Mouse (Mus musculus): ENCODE results near the gene Nck1. TPM values are rescaled to one million over a fixed set of nuclear protein-coding genes. Genes with fewer than 3 reads are reported as not detected.

Gene Nck1
- polyA plus RNA-seq, 1 experiment, result 17.1 TPM

DNA sequence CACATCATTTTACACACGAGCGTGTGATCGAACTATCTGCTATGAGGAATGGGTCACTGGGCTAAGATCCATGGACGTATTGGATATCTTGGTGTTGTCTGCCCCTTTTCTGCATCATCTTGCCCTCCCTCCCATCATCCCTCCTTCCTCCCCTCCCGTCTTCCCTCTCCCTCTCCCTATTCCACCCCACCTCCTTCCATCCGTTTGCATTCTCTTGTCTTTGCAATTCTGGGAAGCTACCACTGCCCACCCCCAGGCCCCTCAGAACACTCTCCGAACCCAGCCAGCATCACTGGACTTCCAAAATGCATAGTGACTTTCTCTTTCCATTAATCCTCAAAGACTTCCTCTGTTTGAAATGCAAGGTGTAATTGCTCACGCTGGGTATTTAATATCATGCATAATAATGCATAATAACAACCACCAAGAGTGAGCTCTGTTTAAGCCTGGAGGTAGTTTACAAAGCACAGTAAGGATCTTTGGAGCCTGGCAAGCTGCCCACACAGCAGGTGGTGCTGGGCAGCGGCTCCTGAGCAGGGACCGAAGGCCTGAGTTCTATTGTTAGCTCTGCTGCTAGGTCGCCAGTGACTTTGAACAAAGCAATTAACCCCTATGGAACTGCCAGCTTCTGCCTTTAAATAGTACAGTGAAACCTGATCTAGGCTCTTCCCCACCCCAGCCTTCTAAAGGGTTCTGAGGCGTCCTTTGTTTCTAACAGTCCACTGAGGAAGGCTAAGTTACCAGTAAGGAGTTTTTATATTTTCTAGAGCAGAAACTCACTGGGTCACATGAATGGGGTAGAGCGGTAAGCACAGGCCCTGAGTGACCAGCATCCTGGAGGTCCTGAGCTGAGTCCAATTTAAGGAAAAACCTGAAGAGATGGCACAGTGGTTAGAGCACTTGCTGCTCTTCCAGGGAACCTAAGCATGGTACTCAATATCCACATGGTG, 35.9 kb upstream of the Nck1 start:
- H3K27me3 ChIP-seq (ENCODE audit: control insufficient read depth, insufficient read depth, insufficient read length), result no peaks in the 10 kb centered on the region

DNA sequence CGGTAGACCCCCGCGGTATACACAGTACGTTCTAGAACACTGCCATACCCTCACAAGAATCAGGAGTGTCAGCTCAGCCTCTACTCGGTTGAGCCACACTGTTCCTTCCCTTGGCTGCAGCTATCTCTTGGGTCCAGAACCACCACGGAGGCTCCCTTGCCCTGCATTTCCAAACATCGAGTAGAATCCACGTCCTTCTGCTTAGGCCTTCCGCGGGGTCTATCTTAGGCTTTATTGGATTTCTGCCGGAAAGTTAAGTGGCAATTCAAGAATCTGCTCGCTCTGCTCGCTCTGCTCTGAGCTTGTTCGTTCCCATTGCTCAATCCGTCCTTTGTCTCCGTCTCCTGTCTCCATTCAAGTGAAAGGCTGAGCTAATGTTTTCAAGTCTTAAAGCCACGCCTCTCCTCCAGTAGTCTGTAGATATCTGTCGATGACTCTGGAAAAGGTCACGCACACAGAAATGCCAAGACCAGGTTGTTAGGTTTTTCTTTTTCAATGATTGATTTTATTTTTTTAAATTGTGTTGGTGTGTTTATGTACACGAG, 34.3 kb upstream of the Nck1 start:
- TF ChIP-seq CEBPB (IDR thresholded peaks at IDR 0.05; ENCODE audit: insufficient read depth, poor library complexity, severe bottlenecking) (no peak), POLR2AphosphoS2 (IDR thresholded peaks at IDR 0.05; ENCODE audit: insufficient read length, low read depth) (no peak), SRF (IDR thresholded peaks at IDR 0.05; ENCODE audit: control insufficient read depth, insufficient read length, low read depth) (no peak), MAX (IDR thresholded peaks at IDR 0.05; ENCODE audit: low read depth) (no peak), MYOD1 (IDR thresholded peaks at IDR 0.05; ENCODE audit: control insufficient read depth in 1 of 3, insufficient read length in 2 of 3, low read depth in 2 of 3) (no peak), POLR2A (IDR thresholded peaks at IDR 0.05; ENCODE audit: insufficient read length, low read depth) (no peak), USF1 (IDR thresholded peaks at IDR 0.05; ENCODE audit: low read depth) (no peak), MYOG (IDR thresholded peaks at IDR 0.05; ENCODE audit: control insufficient read depth in 1 of 3, insufficient read depth in 1 of 3, insufficient read length in 2 of 3, low read depth in 2 of 3) (no peak), TCF12 (IDR thresholded peaks at IDR 0.05; ENCODE audit: insufficient read depth, poor library complexity, severe bottlenecking) (no peak), REST (IDR thresholded peaks at IDR 0.05; ENCODE audit: insufficient read depth, insufficient read length) (no peak), E2F4 (IDR thresholded peaks at IDR 0.05; ENCODE audit: insufficient read depth) (no peak), TCF3 (IDR thresholded peaks at IDR 0.05; ENCODE audit: insufficient read length, low read depth) (no peak)
- no peak overlapping the region for H3K4me3 ChIP-seq
- no peaks in the 10 kb centered on the region for H3K27me3 ChIP-seq (ENCODE audit: control insufficient read depth, insufficient read depth, insufficient read length)
- H3K36me3 ChIP-seq (ENCODE audit: control insufficient read depth, insufficient read depth), result no peaks in the 10 kb centered on the region
- no peak overlapping the region for H3K4me2 ChIP-seq (ENCODE audit: low read depth)
- H3K79me2 ChIP-seq (ENCODE audit: control insufficient read depth, insufficient read depth), result no peaks in the 10 kb centered on the region
- no peak overlapping the region for H3ac ChIP-seq (ENCODE audit: control insufficient read depth, insufficient read length)

More for the DNA sequence above, 35.9 kb upstream of the Nck1 start:
- H3K36me3 ChIP-seq (ENCODE audit: control insufficient read depth, insufficient read depth), result no peaks in the 10 kb centered on the region
- H3K4me2 ChIP-seq (ENCODE audit: low read depth), result peak overlapping the region; percentile 2
- no peak overlapping the region for H3K4me3 ChIP-seq
- no peaks in the 10 kb centered on the region for H3K79me2 ChIP-seq (ENCODE audit: control insufficient read depth, insufficient read depth)
- TF ChIP-seq MYOG (IDR thresholded peaks at IDR 0.05; ENCODE audit: control insufficient read depth in 1 of 3, insufficient read depth in 1 of 3, insufficient read length in 2 of 3, low read depth in 2 of 3) (peak; percentile 16 to 82 (median 65)), POLR2AphosphoS2 (IDR thresholded peaks at IDR 0.05; ENCODE audit: insufficient read length, low read depth) (no peak), TCF3 (IDR thresholded peaks at IDR 0.05; ENCODE audit: insufficient read length, low read depth) (no peak), REST (IDR thresholded peaks at IDR 0.05; ENCODE audit: insufficient read depth, insufficient read length) (no peak), MYOD1 (IDR thresholded peaks at IDR 0.05; ENCODE audit: control insufficient read depth in 1 of 3, insufficient read length in 2 of 3, low read depth in 2 of 3) (peak in 2 of 3 experiments; percentile 68 to 91), E2F4 (IDR thresholded peaks at IDR 0.05; ENCODE audit: insufficient read depth) (no peak)
- H3ac ChIP-seq (ENCODE audit: control insufficient read depth, insufficient read length), result no peak overlapping the region

DNA sequence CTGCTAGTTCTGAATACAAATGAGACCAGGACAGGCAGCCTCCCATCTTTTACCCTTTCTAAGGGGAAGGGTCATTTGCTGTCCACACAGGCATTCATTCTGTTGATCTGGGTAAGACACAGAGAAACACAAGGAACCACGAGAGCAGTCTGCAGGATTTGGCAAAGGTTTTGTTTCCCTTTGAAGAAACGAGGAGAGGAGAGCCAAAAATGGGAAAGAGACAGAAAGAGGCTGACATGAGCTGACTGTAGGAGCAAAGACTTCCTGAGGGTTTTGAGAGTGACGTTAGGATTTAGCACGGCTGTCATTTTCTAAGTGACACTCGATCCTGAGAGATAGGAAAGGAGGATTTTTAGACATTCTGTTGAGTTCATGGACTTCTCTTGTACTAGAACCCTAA, 28.0 kb upstream of the Nck1 start:
- H3ac ChIP-seq (ENCODE audit: control insufficient read depth, insufficient read length), result no peak overlapping the region
- no peaks in the 10 kb centered on the region for H3K27me3 ChIP-seq (ENCODE audit: control insufficient read depth, insufficient read depth, insufficient read length)
- no peaks in the 10 kb centered on the region for H3K79me2 ChIP-seq (ENCODE audit: control insufficient read depth, insufficient read depth)
- H3K4me2 ChIP-seq (ENCODE audit: low read depth), result no peak overlapping the region
- H3K4me3 ChIP-seq, result no peak overlapping the region
- TF ChIP-seq POLR2AphosphoS2 (IDR thresholded peaks at IDR 0.05; ENCODE audit: insufficient read length, low read depth) (no peak), MYOG (IDR thresholded peaks at IDR 0.05; ENCODE audit: control insufficient read depth in 1 of 3, insufficient read depth in 1 of 3, insufficient read length in 2 of 3, low read depth in 2 of 3) (no peak), MAX (IDR thresholded peaks at IDR 0.05; ENCODE audit: low read depth) (no peak), TCF12 (IDR thresholded peaks at IDR 0.05; ENCODE audit: insufficient read depth, poor library complexity, severe bottlenecking) (no peak), REST (IDR thresholded peaks at IDR 0.05; ENCODE audit: insufficient read depth, insufficient read length) (no peak), CEBPB (IDR thresholded peaks at IDR 0.05; ENCODE audit: insufficient read depth, poor library complexity, severe bottlenecking) (no peak), SRF (IDR thresholded peaks at IDR 0.05; ENCODE audit: control insufficient read depth, insufficient read length, low read depth) (no peak)
- H3K36me3 ChIP-seq (ENCODE audit: control insufficient read depth, insufficient read depth), result no peaks in the 10 kb centered on the region

DNA sequence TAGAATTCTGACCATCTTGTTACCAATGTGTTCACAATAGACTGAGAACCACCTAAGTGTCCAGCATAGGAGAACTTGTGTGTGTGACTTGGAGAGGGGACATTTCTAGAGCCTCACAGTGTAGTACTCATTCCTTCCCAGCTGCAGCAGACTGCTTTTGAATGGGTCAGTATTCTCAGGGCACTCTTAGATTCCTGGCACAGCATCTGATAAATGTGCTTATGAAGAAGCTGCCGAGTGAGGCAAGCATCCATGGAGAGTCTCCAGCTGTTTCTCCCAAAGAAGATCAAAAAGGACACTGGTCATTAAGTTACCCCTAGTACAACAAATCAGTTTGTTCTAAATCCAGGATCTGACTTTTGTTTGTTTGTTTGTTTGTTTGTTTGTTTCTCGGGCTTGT, 27.4 kb upstream of the Nck1 start:
- Histone ChIP-seq H3K36me3 (ENCODE audit: control insufficient read depth, insufficient read depth) (no peaks in the 10 kb centered on the region), H3K4me3 (no peak overlapping the region), H3K4me2 (ENCODE audit: low read depth) (no peak overlapping the region), H3ac (ENCODE audit: control insufficient read depth, insufficient read length) (no peak overlapping the region), H3K27me3 (ENCODE audit: control insufficient read depth, insufficient read depth, insufficient read length) (no peaks in the 10 kb centered on the region), H3K79me2 (ENCODE audit: control insufficient read depth, insufficient read depth) (no peaks in the 10 kb centered on the region)
- TF ChIP-seq USF1 (IDR thresholded peaks at IDR 0.05; ENCODE audit: low read depth) (no peak), REST (IDR thresholded peaks at IDR 0.05; ENCODE audit: insufficient read depth, insufficient read length) (no peak), MYOG (IDR thresholded peaks at IDR 0.05; ENCODE audit: control insufficient read depth in 1 of 3, insufficient read depth in 1 of 3, insufficient read length in 2 of 3, low read depth in 2 of 3) (no peak), MYOD1 (IDR thresholded peaks at IDR 0.05; ENCODE audit: control insufficient read depth in 1 of 3, insufficient read length in 2 of 3, low read depth in 2 of 3) (no peak), TCF12 (IDR thresholded peaks at IDR 0.05; ENCODE audit: insufficient read depth, poor library complexity, severe bottlenecking) (no peak), SRF (IDR thresholded peaks at IDR 0.05; ENCODE audit: control insufficient read depth, insufficient read length, low read depth) (no peak), POLR2A (IDR thresholded peaks at IDR 0.05; ENCODE audit: insufficient read length, low read depth) (no peak), TCF3 (IDR thresholded peaks at IDR 0.05; ENCODE audit: insufficient read length, low read depth) (no peak), POLR2AphosphoS2 (IDR thresholded peaks at IDR 0.05; ENCODE audit: insufficient read length, low read depth) (no peak), MAX (IDR thresholded peaks at IDR 0.05; ENCODE audit: low read depth) (no peak), E2F4 (IDR thresholded peaks at IDR 0.05; ENCODE audit: insufficient read depth) (no peak), CEBPB (IDR thresholded peaks at IDR 0.05; ENCODE audit: insufficient read depth, poor library complexity, severe bottlenecking) (no peak)
